Mouse (Mus musculus) inflammation-experienced regulatory T-cells, adult 6 months (primary cell): ENCODE measurements at regions not wholly inside any gene's neighbourhood (a gene's known extent, or its start where the extent isn't known, plus 50 kb on each side); places are given as distances from the start of the nearest gene placed in this dataset.

ENCODE experiments used
- ATAC-seq: one replicate; pipeline ENCODE4 v1.8.0; 2017

DNA sequence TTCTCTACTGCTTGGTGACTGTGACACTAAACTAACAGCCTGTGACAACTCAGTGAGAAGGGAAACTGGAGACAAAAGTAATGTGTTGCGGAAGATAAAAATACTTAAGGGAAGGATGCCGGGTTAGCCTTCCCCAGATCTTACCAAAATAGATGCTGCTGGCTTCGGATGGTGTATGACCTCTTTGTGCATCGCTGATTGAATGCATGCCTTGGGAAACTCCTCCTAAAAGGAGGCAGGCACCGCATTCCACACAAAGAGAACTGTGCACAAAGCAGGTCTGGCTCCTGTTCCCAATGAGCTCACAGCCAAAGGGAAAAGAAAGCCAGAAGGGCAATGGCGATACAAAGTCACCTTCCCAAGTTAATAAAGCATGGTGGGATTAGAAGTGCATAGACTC is 144.9 kb upstream of the Hnrnpa3 start:
- ATAC-seq, result no peak

DNA sequence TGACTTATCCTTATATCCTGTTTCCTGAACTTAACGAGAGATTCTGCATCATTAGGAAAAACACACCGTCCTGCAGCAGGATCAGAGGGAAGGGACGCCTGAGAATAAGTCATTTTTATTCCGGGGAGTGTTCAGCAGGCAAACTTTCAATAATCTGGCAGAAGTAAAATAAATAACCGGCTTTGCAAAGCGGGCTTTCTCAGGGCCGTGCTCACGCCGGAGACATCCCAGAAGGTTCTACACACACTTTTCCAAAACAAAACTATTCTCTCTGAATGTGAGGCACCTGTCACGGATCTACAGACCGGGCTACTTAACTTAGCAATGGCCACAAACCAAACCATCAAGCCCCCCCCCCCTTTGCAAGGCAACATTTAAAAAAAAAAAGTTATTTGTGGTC is 142.8 kb upstream of the Hnrnpa3 start:
- no peak for ATAC-seq

DNA sequence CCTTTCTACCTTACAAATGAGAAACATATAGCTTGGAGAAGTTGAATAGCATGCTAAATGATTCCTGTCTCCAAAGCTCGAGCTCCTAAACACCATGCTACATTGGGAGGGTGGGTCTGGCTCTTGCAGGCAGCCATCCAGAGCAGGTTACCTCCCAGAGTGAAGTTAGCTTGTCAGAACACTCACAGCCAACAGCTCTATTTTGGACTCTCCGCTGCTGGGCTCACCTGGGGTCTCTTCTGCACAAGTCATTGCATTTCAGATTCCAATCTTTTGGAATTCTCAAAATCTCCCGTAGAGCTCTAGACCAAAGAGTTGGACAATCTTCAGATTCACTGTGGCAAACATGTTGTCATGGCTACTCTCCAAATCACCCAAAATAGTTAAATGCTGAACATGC is 142.0 kb upstream of the Hnrnpa3 start:
- no peak for ATAC-seq

DNA sequence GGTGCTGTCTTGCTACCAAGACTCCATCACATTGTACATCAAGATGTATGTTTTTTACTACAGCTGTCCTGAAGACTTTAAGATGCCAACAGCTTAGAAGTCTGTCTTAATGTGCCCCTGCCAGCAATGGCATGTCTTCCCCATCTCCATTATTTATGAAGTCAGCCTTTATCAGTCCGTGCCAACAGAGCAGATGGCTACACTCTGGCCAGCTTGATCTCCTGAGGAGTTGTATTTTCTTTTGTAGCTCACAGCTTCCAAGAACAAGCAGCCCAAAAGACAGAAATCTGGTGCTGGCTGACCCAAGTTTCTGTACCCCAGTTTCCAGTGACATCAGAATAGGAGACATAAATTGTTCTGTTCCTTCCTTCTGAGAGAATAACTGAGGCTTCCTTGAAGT is 140.5 kb upstream of the Hnrnpa3 start:
- no peak for ATAC-seq

DNA sequence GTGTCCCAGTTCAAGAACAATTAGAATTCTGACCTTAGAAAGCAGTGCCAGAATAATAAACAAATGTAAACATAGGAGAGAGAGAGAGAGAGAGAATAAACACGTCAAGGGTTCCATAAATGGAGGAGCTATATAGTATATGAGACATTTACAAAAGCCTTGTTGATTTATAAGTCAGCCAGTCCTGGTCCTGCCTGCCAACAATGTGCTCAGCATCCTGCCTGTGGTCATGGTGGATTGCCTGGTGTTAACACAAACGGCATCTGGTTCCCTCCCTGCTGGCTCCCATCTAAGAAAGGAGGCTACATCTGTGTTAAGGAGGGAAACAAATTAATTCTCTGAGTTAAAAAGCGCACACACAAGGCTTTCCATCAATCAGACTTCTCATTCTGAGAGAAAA is 133.5 kb upstream of the Hnrnpa3 start:
- ATAC-seq, result no peak

DNA sequence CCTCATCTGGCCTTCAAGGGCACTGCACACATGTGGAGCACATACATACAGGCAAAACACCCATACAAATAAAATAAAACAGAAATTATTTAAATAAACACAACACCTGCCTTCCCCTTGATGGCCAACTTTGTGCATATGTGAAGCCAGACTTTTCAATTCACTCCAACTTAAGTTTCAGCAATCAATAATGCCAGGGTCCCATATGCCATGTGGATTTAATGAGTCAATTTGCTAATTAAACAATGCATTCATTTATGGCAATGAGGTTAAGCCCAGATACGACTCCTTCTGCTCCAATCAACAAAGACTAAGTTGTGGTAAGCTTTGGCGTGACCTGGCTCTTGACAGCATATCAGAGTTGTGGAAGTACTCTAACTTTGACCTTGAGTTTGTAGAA is 130.4 kb upstream of the Hnrnpa3 start:
- no peak for ATAC-seq

DNA sequence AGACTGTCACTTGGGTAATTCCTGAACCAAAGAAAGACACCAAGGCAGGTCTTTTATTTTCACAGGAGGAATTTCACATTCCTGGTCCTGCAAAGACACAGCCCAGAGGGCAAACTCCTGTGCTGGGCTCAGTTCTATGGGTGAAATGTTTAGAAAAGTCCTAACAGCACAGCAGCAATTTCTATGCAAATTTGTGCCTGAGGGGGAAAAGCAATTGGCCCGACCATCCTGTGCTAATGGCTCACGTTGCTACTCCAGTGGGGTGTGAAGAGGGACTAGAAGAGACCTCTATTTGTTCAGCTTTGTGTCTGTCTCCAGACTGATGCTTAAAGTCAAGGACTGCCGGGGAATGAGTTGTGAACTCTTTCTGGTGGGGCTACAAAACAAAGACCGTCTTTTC is 120.9 kb upstream of the Hnrnpa3 start:
- ATAC-seq, result no peak

DNA sequence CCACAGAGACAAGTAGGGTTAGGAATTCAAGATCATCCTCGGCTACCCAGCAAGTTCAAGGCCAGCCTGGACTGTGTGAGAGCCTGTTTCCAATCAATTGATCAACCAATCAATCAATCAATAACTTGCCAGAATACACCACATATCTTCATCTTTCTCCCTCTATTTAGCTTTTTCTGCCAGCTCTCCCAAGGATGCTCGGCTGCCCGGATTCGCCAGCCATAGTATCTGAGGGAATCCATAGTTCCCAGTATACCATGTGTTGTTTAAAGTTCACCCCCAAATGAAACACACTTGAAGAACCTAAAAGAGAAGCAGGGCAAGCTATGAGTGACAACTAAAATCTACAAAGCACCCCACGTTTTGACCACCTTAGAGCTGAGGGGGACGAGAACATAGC is 119.3 kb upstream of the Hnrnpa3 start:
- no peak for ATAC-seq

DNA sequence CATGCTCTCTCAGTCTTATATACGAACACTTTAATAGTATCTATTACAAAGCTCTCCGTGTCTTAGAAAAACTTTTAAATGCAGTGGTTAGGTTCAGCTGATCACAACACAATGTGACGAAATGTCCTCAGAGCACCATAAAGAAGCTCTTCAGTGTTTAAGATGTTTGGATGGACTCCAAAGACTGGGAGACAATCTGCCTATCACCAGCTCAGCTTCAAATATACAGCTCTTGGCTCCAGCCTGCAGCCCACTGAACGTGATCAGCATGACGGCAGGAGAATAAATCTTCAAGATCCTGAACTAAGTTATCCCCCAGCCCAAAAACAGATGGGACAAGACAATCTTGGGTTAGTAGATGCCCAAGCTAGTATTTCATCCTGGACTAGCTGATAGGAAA is 116.7 kb upstream of the Hnrnpa3 start:
- ATAC-seq, result no peak

DNA sequence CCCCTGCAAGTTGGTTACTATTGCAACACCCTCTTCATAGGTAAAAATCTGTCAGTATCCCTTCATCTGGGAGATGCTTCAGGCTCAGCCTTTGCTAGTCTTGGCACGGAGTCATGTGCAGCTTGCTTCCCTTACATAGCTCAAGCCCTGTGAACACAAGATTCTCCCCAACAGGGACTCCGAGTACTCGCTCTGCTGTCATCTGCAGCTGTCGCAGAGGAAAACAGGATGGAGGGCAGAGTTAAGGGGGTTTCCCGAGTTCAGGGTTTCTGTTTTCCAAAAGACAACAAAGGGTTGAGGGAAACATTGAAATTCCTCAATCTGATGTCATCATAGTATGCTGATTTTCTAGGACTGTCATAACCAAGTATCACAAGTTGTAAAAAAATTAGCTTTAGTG is 116.3 kb upstream of the Hnrnpa3 start:
- ATAC-seq, result no peak

DNA sequence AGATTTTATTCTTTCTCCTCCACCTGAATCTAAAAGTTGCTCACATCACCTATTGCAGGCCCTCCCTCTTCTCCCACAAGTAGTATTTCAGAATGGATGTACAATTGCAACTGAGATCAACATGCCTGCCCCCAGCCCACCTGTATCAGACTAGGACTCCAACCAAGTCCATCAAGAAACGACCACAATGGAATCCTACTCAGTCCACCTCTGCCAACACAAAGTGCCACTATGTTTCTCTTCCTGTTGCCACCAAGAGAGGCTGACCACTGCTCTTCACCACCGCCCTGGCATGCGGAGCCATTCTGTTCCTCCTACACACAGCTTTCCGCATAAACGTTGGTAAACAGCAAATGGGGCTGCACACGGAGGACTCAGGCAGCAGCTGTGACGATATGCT is 113.1 kb upstream of the Hnrnpa3 start:
- ATAC-seq, result no peak

DNA sequence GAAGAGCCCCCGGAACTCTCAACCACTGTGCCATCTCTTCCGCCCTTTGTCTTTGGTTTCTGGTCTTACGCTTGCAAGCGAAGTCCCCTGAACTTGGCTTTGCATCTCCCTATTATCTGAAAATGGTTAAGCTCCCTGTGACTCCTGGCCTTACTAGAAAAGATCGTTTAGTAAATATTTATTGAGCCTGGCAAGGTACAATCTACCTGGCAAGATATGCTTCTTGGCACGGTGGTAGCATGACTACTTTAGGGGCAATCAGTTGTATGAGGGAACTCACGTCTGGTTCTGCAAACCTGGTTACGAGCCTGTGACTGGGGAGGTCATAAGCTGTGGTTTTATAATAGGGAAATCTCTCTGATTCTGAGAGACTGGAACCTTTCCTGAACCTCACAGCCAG is 103.4 kb upstream of the Hnrnpa3 start:
- no peak for ATAC-seq

DNA sequence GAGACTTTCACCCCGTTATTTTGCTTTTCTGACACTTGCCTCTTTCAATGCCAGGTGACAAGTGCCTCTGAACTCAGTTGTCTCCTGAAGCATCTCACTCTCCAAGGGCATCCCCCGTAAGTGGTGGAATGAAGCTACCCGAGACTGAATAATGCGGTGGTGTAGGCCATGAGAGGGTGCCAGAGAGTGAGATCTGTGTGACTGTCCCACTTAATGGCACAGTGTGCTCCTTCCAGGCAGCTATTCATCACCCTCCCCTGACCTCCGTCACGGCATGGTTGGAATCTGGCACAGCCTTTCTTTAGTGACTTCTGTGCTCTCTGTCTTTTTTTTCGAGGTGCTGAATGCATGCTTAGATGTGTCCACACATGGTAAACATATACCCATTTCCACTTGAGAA is 102.3 kb upstream of the Hnrnpa3 start:
- no peak for ATAC-seq

DNA sequence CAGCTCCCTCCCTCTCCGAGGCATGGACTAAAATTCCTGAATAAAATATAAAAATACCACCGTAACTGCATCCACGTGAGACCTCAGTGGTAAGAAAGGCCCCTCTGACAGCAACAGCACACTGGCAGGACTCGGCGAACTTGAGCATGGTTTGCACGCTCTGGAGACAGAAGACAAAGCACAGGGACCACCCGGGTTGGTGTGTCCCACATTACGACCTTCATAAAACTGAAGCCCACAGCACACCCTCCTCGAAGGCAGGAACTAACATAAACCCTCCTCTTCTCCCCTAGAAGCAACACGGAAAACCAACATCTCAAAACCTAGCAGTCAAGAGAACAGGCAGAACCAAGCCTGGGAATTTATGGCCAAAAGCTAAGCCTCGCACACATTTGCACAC is 101.7 kb upstream of the Hnrnpa3 start:
- no peak for ATAC-seq

DNA sequence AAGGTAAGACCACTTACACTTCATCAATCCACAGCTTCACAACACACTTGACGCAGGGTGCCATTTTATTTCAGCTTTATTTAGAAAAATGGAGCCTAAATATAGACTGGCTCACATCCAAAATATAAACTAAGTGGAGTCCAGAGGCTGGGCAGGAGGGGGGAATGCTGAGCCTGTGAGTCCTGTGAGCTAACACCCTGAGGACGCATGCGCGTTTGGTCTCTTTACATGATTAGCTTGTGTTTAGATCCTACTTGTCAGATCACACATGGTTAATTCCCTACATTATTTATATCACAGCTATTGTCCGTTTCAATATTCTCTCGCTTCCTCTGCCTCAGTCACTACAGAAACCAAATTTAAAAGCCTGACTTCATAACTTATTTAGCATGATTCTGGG is 99.1 kb upstream of the Hnrnpa3 start:
- no peak for ATAC-seq

DNA sequence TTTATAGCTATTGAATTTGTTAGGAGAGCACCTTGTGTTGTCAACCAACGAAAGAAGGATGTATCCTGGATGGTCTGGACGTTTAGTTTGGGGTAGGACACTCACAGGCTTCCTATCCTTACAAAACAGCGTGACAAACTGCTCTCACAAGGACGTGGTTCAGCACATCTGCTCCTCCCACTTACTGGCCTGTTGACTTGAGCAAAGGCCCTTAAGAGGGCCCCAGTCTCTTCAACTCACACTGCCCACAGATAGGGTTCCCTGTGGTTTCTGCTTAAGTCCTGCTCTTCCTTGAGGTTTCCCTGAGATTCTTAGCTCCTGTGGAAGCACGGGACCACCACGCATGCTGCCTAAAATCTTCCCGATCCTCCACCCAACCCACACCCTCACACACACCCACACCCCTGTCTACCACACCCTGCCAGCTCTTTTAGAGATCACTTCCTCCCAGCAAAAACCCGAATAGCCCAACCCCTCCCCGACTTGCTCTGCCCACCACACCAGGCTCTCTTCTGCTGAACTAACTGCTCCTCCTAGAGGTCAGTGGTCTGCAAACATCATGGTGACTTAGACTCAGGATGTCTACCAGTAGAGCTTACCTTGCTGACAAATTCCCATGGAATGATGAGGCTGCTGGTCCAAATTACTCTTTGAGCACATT is 95.7 kb upstream of the Hnrnpa3 start:
- no peak for ATAC-seq

DNA sequence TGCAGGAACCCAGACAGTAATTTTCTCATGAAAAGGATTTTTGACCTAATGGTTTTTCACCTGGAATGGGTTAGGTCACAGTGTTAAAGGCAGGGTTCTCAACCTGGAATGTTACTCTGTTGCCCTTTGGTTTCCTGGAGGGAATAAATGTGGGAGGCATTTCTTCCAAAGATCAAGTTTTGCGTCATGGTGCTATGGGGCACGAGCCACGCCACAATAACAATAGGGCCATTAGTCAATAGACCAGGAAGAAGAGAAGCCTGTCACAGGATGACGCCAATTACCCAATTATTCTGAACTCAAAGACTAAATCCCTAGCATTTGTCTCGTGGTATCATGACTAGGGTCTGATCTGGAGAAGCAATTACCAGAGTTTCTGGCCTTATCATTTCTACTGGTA is 94.3 kb upstream of the Hnrnpa3 start:
- no peak for ATAC-seq

DNA sequence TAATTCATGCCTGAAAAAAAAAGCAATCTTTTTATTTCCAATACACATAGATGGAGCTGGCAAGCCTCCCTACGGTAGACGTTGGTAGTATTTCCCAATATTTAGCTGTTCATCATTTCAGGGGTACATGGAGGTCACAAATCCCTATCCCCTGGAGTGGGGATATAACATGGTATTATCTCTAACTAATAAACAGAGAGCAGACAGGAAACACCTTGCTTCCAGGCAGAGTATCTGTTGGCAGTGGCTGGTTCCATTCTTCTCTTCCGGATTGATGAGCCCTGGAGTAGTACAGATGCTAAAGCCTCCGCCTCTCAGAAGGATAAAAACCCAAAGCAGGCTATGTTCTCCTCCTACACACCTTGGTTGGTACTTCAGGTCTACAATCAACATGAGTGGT is 91.9 kb upstream of the Hnrnpa3 start:
- ATAC-seq, result no peak

DNA sequence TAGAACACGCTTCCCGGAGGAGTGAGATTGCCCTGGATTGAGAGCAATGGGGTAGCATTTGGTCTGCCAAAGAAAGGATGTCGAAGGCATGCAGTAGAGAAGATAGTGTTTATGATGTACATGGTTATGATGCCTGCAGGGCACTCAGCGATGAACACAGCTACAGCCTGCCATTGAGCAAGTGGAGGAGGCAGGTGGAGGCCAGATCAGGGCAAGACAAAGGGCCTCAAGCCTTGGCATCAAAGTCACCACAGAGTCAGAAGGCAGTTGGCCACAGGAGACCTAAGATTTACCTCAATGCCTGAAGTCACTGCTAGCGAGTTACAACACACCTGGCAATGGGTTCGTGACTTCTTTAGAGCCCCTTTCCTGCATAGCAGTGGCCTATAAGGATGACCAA is 89.3 kb upstream of the Hnrnpa3 start:
- ATAC-seq, result no peak

DNA sequence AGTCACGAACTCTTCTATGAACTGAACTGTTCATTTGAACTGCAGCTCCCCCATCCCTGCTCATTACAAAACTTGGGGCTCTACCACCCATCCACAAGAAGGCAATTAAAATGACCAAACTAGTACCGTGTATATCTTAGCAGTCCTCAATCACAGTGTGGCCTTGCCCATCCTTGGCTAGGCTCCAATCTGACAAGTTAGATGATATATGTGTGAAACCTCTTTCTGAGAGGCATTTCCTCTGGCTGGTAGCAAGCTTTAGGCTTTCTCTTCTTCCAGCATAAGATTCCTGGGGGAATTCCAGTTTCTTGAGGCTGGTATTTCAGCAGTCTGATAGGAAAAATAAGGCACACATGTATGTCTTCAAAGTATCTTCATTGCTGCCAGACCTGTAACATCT is 88.8 kb upstream of the Hnrnpa3 start:
- ATAC-seq, result no peak

DNA sequence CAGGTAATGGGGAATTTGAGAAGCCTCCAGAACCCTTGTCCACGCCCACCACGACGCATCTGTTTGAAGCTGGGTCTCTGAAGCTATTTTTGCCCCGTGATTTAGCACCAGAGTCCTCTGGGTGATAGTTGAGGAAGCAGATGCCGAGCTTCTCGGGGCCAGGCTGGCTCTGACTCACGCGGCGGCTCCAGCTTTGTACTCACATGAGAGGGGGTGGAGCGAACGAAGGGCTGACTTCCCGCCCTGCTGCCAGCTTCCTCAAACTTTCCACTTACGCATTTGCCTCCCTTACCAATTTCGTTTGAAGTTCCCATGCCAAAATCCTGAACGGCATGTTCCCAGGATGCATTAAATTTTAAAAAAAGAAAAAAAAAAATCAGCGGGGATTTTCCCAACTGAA is 74.1 kb upstream of the Hnrnpa3 start:
- ATAC-seq, result peak; percentile 97

DNA sequence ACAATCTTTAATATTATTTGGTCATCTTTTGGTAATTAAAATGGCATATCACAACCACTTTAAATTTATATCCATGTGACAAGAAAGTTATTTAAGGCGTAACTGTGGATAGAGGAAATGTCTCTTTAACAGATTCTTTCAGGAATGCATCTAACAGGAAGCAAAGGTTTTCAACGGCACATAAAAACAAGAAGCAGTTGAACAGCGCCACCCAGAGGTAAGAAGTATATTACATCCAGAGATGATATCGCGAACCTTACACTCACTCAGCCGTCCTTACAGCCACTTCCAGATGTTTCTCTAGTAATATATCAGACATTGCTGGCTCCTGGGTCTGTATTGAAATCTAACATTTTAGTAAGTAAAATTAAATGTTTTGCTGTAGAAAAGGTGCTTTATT is 70.5 kb upstream of the Hnrnpa3 start:
- ATAC-seq, result peak; percentile 49

DNA sequence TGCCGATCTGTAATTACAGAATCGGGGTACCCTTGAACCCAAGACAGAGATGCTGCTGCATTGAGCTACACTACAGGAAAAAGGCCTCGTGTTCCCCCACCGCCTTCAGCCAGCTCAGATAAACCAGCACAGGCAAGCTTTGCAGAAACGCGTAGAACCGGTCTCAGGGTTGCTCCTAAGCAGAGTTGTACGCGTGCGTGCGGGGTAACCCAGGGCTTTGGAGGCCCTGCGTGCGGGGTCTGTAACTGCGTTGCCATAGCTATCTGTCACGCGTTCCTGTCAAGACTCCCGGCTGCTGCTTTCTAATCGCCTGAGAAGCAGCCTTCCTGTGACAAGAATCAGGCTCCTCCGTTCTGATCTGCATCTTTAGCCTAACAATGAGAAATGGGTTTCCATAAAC is 69.6 kb upstream of the Hnrnpa3 start:
- ATAC-seq, result no peak

DNA sequence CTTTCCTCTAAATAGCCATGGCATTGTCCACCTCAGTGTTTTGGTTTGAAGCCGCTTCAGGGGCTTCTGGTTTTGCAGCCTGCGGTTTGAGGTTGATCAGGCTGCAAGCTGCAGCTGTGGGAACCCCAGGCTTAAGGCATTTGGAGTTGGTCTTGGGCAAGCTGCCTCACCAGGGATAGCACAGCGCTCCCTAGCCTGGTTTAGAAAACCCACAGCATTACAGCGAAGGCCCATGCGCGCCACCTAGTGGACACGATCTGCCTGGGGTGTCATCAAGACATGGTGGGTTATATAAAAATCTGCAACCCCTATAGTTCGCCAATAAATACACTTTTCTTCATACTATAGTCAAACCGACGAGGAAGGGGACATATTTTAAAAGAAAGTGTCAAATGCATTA is 68.9 kb upstream of the Hnrnpa3 start:
- ATAC-seq, result peak; percentile 75

DNA sequence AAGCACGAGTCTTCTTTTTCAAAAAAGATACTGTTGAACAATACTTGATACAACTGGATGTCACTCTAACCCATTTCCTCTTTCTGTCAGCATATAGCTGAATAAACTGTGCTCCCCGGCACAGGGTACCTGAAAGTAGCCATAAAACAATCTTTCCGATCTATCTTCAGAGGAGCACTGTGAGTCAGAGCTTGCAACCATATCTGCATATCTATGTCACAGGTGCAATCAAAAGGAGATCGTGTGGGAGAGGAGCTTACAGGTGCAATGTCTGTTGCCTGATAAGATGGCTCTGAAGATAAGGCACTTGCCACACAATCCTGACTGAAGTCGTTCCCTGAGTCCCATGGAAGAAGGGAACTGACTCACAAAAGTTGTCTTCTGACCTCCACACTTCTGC is 58.5 kb upstream of the Hnrnpa3 start:
- ATAC-seq, result peak; percentile 30
